Mouse (Mus musculus) heart, embryonic 10.5 days (tissue): ENCODE measurements around the gene Cd37. TPM values are rescaled to one million over a fixed set of nuclear protein-coding genes. Genes with fewer than 3 reads are reported as not detected.

ENCODE experiments used
- DNase-seq: peaks from one replicate; pipeline ENCODE4 v3.0.0-alpha.2; 2017; ENCODE audit warnings: low spot score
- H3K27ac ChIP-seq: fragments of 300-500 bp; sonication (generic); 2 replicates; pipeline ENCODE4 v1.5.1; 2016; ENCODE audit warnings: mild to moderate bottlenecking
- H3K27me3 ChIP-seq: fragments of 300-500 bp; sonication (generic); 2 replicates; pipeline ENCODE4 v1.6.1; 2016; ENCODE audit warnings: mild to moderate bottlenecking; ENCODE audit not compliant: poor library complexity, insufficient read depth, severe bottlenecking
- H3K36me3 ChIP-seq: fragments of 300-500 bp; sonication (generic); 2 replicates; pipeline ENCODE4 v1.6.1; 2016; ENCODE audit warnings: mild to moderate bottlenecking, moderate library complexity
- H3K4me1 ChIP-seq: fragments of 300-500 bp; sonication (generic); 2 replicates; pipeline ENCODE4 v1.6.1; 2016; ENCODE audit warnings: mild to moderate bottlenecking
- H3K4me3 ChIP-seq: fragments of 300-500 bp; sonication (generic); 2 replicates; pipeline ENCODE4 v1.5.1; 2016; ENCODE audit warnings: mild to moderate bottlenecking, moderate library complexity
- H3K9me3 ChIP-seq: fragments of 300-500 bp; sonication (generic); 2 replicates; pipeline ENCODE4 v1.6.1; 2016; ENCODE audit warnings: mild to moderate bottlenecking, moderate library complexity
- WGBS: fragments of 180-500 bp; shearing (Covaris S2); methylation state at CpG from one replicate; pipeline ENCODE4 v1.1.7; 2016; 5-methylcytosine and 5-hydroxymethylcytosine counted together
- polyA plus RNA-seq: library from polyadenylated mRNA; unstranded; fragments of >200 nt; fragmentation: Nextera tagmentation; extraction: Ambion mirVana; gene quantifications from 2 replicates; pipeline ENCODE4 v1.2.1, GENCODE M21; 2016

The Cd37 gene
- polyA plus RNA-seq, 1 experiment from 2014 or later, result 2.3 TPM

GRCm38 (mm10) chr7:45211851-45212251 lies 27.1 kb downstream of the Cd37 start, which contains the start of gene Dkkl1:
TSS of gene Dkkl1 (minus strand) at chr7:45212147.
- peaks cover 26% of the 10 kb centered on the region for H3K4me1 ChIP-seq
- DNase-seq, result no peak
- H3K36me3 ChIP-seq, result no peaks in the 10 kb centered on the region
- WGBS, result 3% methylated on average over 17 of the region's 17 CpGs
- peak within 1 kb of the TSS; percentile 45 for H3K4me3 ChIP-seq
- peak within 1 kb of the TSS; percentile 56; the same call in 1 of the 2 replicates for H3K27ac ChIP-seq
- H3K9me3 ChIP-seq, result no peaks in the 10 kb centered on the region
- H3K27me3 ChIP-seq, result peaks cover 35% of the 10 kb centered on the region

GRCm38 (mm10) chr7:45211070-45211469 lies 27.8 kb downstream of the Cd37 start:
- 33% methylated on average over 10 of the region's 10 CpGs for WGBS
- Histone ChIP-seq H3K4me3 (0 out of 2 replicates have a peak overlapping the region, but pooled peaks have one; percentile 45), H3K4me1 (peaks cover 20% of the 10 kb centered on the region), H3K27me3 (peaks cover 35% of the 10 kb centered on the region), H3K36me3 (no peaks in the 10 kb centered on the region), H3K9me3 (no peaks in the 10 kb centered on the region), H3K27ac (no peak overlapping the region)
- no peak for DNase-seq

GRCm38 (mm10) chr7:45208260-45208659 lies 30.7 kb downstream of the Cd37 start:
- Histone ChIP-seq H3K4me3 (no peak overlapping the region), H3K36me3 (no peaks in the 10 kb centered on the region), H3K27me3 (peaks cover 35% of the 10 kb centered on the region), H3K9me3 (no peaks in the 10 kb centered on the region), H3K27ac (no peak overlapping the region), H3K4me1 (peaks cover 13% of the 10 kb centered on the region)
- 70% methylated on average over 6 of the region's 6 CpGs for WGBS
- no peak for DNase-seq

- H3K4me1 ChIP-seq, result peaks cover 7% of the 10 kb centered on the region; the same call in 1 of the 2 replicates
- no peaks in the 10 kb centered on the region for H3K9me3 ChIP-seq
- 8% methylated on average over 44 of the region's 44 CpGs for WGBS
- DNase-seq, result peak; percentile 99
- peaks cover 14% of the 10 kb centered on the region; the same call in 1 of the 2 replicates for H3K27me3 ChIP-seq
- H3K27ac ChIP-seq, result peak within 1 kb of the TSS; percentile 69
- no peaks in the 10 kb centered on the region for H3K36me3 ChIP-seq
- H3K4me3 ChIP-seq, result peak within 1 kb of the TSS; percentile 60
Measured at GRCm38 (mm10) chr7:45204380-45205143, 34.4 kb downstream of the Cd37 start, which contains the start of gene Ccdc155. TSS of gene Ccdc155 (minus strand) at chr7:45204892.

GRCm38 (mm10) chr7:45202654-45203053 lies 36.3 kb downstream of the Cd37 start:
- Histone ChIP-seq H3K4me1 (peaks cover 16% of the 10 kb centered on the region; the same call in 1 of the 2 replicates), H3K9me3 (no peaks in the 10 kb centered on the region), H3K4me3 (no peak overlapping the region), H3K27ac (peak overlapping the region; percentile 67; the same call in 1 of the 2 replicates), H3K27me3 (peaks cover 10% of the 10 kb centered on the region), H3K36me3 (no peaks in the 10 kb centered on the region)
- 23% methylated on average over 10 of the region's 10 CpGs for WGBS
- DNase-seq, result no peak

GRCm38 (mm10) chr7:45198961-45199360 lies 40.0 kb downstream of the Cd37 start:
- no peak for DNase-seq
- Histone ChIP-seq H3K4me1 (peaks cover 40% of the 10 kb centered on the region), H3K27me3 (peaks cover 32% of the 10 kb centered on the region), H3K4me3 (no peak overlapping the region), H3K27ac (no peak overlapping the region), H3K36me3 (no peaks in the 10 kb centered on the region), H3K9me3 (no peaks in the 10 kb centered on the region)
- 76% methylated on average over 11 of the region's 11 CpGs for WGBS

GRCm38 (mm10) chr7:45198435-45198834 lies 40.5 kb downstream of the Cd37 start:
- DNase-seq, result peak; percentile 90
- H3K4me3 ChIP-seq, result no peak overlapping the region
- H3K36me3 ChIP-seq, result no peaks in the 10 kb centered on the region
- peaks cover 37% of the 10 kb centered on the region for H3K27me3 ChIP-seq
- H3K9me3 ChIP-seq, result no peaks in the 10 kb centered on the region
- 8% methylated on average over 5 of the region's 5 CpGs for WGBS
- H3K27ac ChIP-seq, result 0 out of 2 replicates have a peak overlapping the region, but pooled peaks have one; percentile 6
- H3K4me1 ChIP-seq, result peaks cover 46% of the 10 kb centered on the region

GRCm38 (mm10) chr7:45196994-45197393 lies 41.9 kb downstream of the Cd37 start:
- H3K27me3 ChIP-seq, result peaks cover 45% of the 10 kb centered on the region
- H3K4me3 ChIP-seq, result no peak overlapping the region; the same call in 1 of the 2 replicates
- WGBS, result 58% methylated on average over 5 of the region's 5 CpGs
- no peaks in the 10 kb centered on the region for H3K9me3 ChIP-seq
- no peak overlapping the region for H3K27ac ChIP-seq
- H3K36me3 ChIP-seq, result no peaks in the 10 kb centered on the region
- peaks cover 48% of the 10 kb centered on the region for H3K4me1 ChIP-seq
- no peak for DNase-seq

- Histone ChIP-seq H3K4me3 (no peak overlapping the region), H3K36me3 (no peaks in the 10 kb centered on the region), H3K4me1 (peaks cover 56% of the 10 kb centered on the region), H3K27me3 (peaks cover 51% of the 10 kb centered on the region), H3K27ac (peak overlapping the region; percentile 16; the same call in 1 of the 2 replicates), H3K9me3 (no peaks in the 10 kb centered on the region)
- 79% methylated on average over 4 of the region's 4 CpGs for WGBS
- no peak for DNase-seq
Measured at GRCm38 (mm10) chr7:45196176-45196535, 42.8 kb downstream of the Cd37 start.

- no peak overlapping the region for H3K4me3 ChIP-seq
- WGBS, result 49% methylated on average over 13 of the region's 13 CpGs
- peak overlapping the region; percentile 19 for H3K27ac ChIP-seq
- peaks cover 60% of the 10 kb centered on the region for H3K4me1 ChIP-seq
- peaks cover 53% of the 10 kb centered on the region for H3K27me3 ChIP-seq
- no peaks in the 10 kb centered on the region for H3K36me3 ChIP-seq
- no peak for DNase-seq
- H3K9me3 ChIP-seq, result no peaks in the 10 kb centered on the region
Measured at GRCm38 (mm10) chr7:45195341-45196175, 43.4 kb downstream of the Cd37 start.

- Histone ChIP-seq H3K4me3 (no peak overlapping the region), H3K4me1 (peaks cover 60% of the 10 kb centered on the region), H3K27ac (no peak overlapping the region), H3K9me3 (no peaks in the 10 kb centered on the region), H3K27me3 (peaks cover 64% of the 10 kb centered on the region), H3K36me3 (no peaks in the 10 kb centered on the region)
- 73% methylated on average over 17 of the region's 17 CpGs for WGBS
- DNase-seq, result no peak
Measured at GRCm38 (mm10) chr7:45193871-45194785, 44.8 kb downstream of the Cd37 start.

GRCm38 (mm10) chr7:45193406-45193805 lies 45.5 kb downstream of the Cd37 start:
- WGBS, result 59% methylated on average over 5 of the region's 5 CpGs
- Histone ChIP-seq H3K4me3 (no peak overlapping the region), H3K4me1 (peaks cover 57% of the 10 kb centered on the region), H3K27ac (peak overlapping the region; percentile 62), H3K27me3 (peaks cover 72% of the 10 kb centered on the region), H3K9me3 (no peaks in the 10 kb centered on the region), H3K36me3 (no peaks in the 10 kb centered on the region)
- DNase-seq, result no peak
